Mouse (Mus musculus) testis, postnatal 14 days (tissue): Measurements from ENCODE around the gene Gm21820.
"Not testable (repeated sequence)": the region's sequence is repeated elsewhere in the genome, so short reads cannot be mapped to it uniquely, and the experiment has no call there.

Source experiments
- DNase-seq: peaks from one replicate; pipeline ENCODE4 v3.0.0; 2021; ENCODE audit warnings: low spot score

The Gm21820 gene

GRCm38 (mm10) chrY:5249341-5249740 is at the start of gene Gm21820:
Gm21820 (minus strand) TSS chrY:5249441.
- DNase-seq = not testable (repeated sequence)
